Mouse (Mus musculus) brain, embryonic 14.5 days (tissue): ENCODE measurements around the gene 9130213A22Rik.

Experiments
- CTCF ChIP-seq: fragments of 200-500 bp; IDR thresholded peaks from 2 replicates; pipeline ENCODE4 v1.5.1; 2012; ENCODE audit warnings: inconsistent platforms, mild to moderate bottlenecking, moderate library complexity, borderline replicate concordance; ENCODE audit not compliant: insufficient read depth, insufficient read length; ENCODE audit errors: extremely low read depth
- POLR2A ChIP-seq: fragments of 200-500 bp; IDR thresholded peaks from 2 replicates; pipeline ENCODE4 v1.6.1; 2012; ENCODE audit warnings: mild to moderate bottlenecking, inconsistent platforms, borderline replicate concordance; ENCODE audit not compliant: poor library complexity, insufficient read depth, insufficient read length, severe bottlenecking; ENCODE audit errors: extremely low read depth

- TF ChIP-seq POLR2A: no peak
- no peak for TF ChIP-seq CTCF
Observed at GRCm38 (mm10) chr11:69071262-69071661, 51.1 kb downstream of the 9130213A22Rik start.
